ENCODE assay signal across 9 mouse cellular contexts in genomic region chr19:20361917-20362577, GRCm38 (mm10). TPM values are rescaled to one million over a fixed set of nuclear protein-coding genes. Genes with fewer than 3 reads are reported as not detected.
A peak's percentile ranks its signal among the peaks of the same experiment; 100 is the strongest.
DNase-seq lines count a peak whose midpoint lies in the region; ATAC-seq and TF ChIP-seq lines count a peak whose summit lies in the region.
"Had no signal": no experiment of that assay in that cellular context is flagged by ENCODE, and none has a peak within 500 bp of the region (broad histone marks: within the 10 kb centered on the region; RNA-seq: fewer than 3 reads in every experiment).

No protein-coding gene starts in this region.

- no peaks in the 10 kb centered on the region for H3K36me3 ChIP-seq in kidney, adult 2 months (ENCODE audit: control insufficient read depth, insufficient read depth, low read length)
- H3K36me3 ChIP-seq in MEL (ENCODE audit: control insufficient read depth in 1 of 2, insufficient read depth in 2 of 2, low read length in 2 of 2), result no peaks in the 10 kb centered on the region
- H3K36me3 ChIP-seq in forebrain, embryonic 16.5 days (ENCODE audit: control insufficient read depth, insufficient read depth), result no peaks in the 10 kb centered on the region
- H3K36me3 ChIP-seq in midbrain, embryonic 12.5 days, result no peaks in the 10 kb centered on the region
- H3K36me3 ChIP-seq: limb, embryonic 15.5 days had no signal

- H3K4me3 ChIP-seq in kidney, adult 2 months (ENCODE audit: insufficient read depth, low read depth, low read length), result no peak overlapping the region
- no peak overlapping the region for H3K4me3 ChIP-seq in MEL (ENCODE audit: control insufficient read depth in 1 of 2, insufficient read depth in 1 of 2, low read depth in 2 of 2, low read length in 2 of 2)
- H3K4me3 ChIP-seq in forebrain, embryonic 16.5 days (replicated peaks; ENCODE audit: low read length), result no peak overlapping the region
- no peak overlapping the region for H3K4me3 ChIP-seq in midbrain, embryonic 12.5 days
- H3K4me3 ChIP-seq: limb, embryonic 15.5 days had no signal

- H3K9ac ChIP-seq in MEL (ENCODE audit: control insufficient read depth, low read depth, low read length, poor library complexity, severe bottlenecking), result no peak overlapping the region
- no peak overlapping the region for H3K9ac ChIP-seq in forebrain, embryonic 16.5 days (replicated peaks; ENCODE audit: low read depth, low read length)
- no peak overlapping the region for H3K9ac ChIP-seq in midbrain, embryonic 12.5 days (replicated peaks)
- H3K9ac ChIP-seq: limb, embryonic 15.5 days had no signal

- H3K4me1 ChIP-seq in kidney, adult 2 months (ENCODE audit: control insufficient read depth, insufficient read depth, low read length), result no peaks in the 10 kb centered on the region
- no peaks in the 10 kb centered on the region for H3K4me1 ChIP-seq in MEL (ENCODE audit: control insufficient read depth in 1 of 2, insufficient read depth in 2 of 2, low read length in 2 of 2)
- no peaks in the 10 kb centered on the region for H3K4me1 ChIP-seq in forebrain, embryonic 16.5 days (replicated peaks; ENCODE audit: control insufficient read depth, insufficient read depth, low read length)
- no peaks in the 10 kb centered on the region for H3K4me1 ChIP-seq in midbrain, embryonic 12.5 days
- H3K4me1 ChIP-seq: limb, embryonic 15.5 days had no signal

- H3K9me3 ChIP-seq in MEL (replicated peaks; ENCODE audit: insufficient read depth, low read length), result no peaks in the 10 kb centered on the region
- H3K9me3 ChIP-seq in forebrain, embryonic 16.5 days (ENCODE audit: control insufficient read depth, low read length), result no peaks in the 10 kb centered on the region
- H3K9me3 ChIP-seq in midbrain, embryonic 12.5 days, result no peaks in the 10 kb centered on the region
- H3K9me3 ChIP-seq: limb, embryonic 15.5 days had no signal

- no peak overlapping the region for H3K4me2 ChIP-seq in forebrain, embryonic 16.5 days (ENCODE audit: low read length)
- no peak overlapping the region for H3K4me2 ChIP-seq in midbrain, embryonic 12.5 days (replicated peaks)
- H3K4me2 ChIP-seq: limb, embryonic 15.5 days had no signal

- WGBS in kidney, adult 2 months, result 49% methylated on average over 2 of the region's 2 CpGs
- 46% methylated on average over 2 of the region's 2 CpGs for WGBS in forebrain, embryonic 16.5 days
- WGBS in midbrain, embryonic 12.5 days, result 55% methylated on average over 2 of the region's 2 CpGs

- peak; percentile 93 for ATAC-seq in forebrain, embryonic 16.5 days
- ATAC-seq in midbrain, embryonic 12.5 days (ENCODE audit: low FRiP score, low read depth), result peak; percentile 88

- peak; percentile 26 for DNase-seq in kidney, adult 2 months
- DNase-seq in kidney, adult 18-20 months, result no peak
- peak; percentile 62 for DNase-seq in MEL (ENCODE audit: low read depth, low spot score)
- DNase-seq in layer of hippocampus, adult 8-10 months (ENCODE audit: low spot score in 2 of 2), result no peak
- DNase-seq in right cerebral cortex, postnatal 25 days, result no peak
- no peak for DNase-seq in heart, postnatal 25 days (ENCODE audit: low spot score)

- peak; percentile 94 for TF ChIP-seq RAD21 in MEL (IDR thresholded peaks at IDR 0.05; ENCODE audit: low read depth, low read length)

- intact Hi-C loops in heart, postnatal 25 days (cut with DNase I), result loop anchor here (1.0 to 10.0 kb wide), 2 partner anchors 72 to 403 kb away; no protein-coding TSS in a partner anchor

- no peak for TF ChIP-seq POLR2A in kidney, adult 2 months (IDR thresholded peaks at IDR 0.05; ENCODE audit: low read depth, low read length)
- TF ChIP-seq POLR2A in MEL (IDR thresholded peaks at IDR 0.05; ENCODE audit: control insufficient read depth in 1 of 2, insufficient read depth in 1 of 2, low read depth in 1 of 2, low read length in 2 of 2, poor library complexity in 1 of 2), result no peak

- no peaks in the 10 kb centered on the region for H3K27me3 ChIP-seq in kidney, adult 2 months (replicated peaks; ENCODE audit: control insufficient read depth, insufficient read depth, low read length)
- no peaks in the 10 kb centered on the region; a peak in 1 of 4 replicates for H3K27me3 ChIP-seq in MEL (ENCODE audit: control insufficient read depth in 1 of 2, insufficient read depth in 2 of 2, low read length in 2 of 2)
- H3K27me3 ChIP-seq in forebrain, embryonic 16.5 days (replicated peaks; ENCODE audit: control insufficient read depth, insufficient read depth, low read length), result no peaks in the 10 kb centered on the region
- no peaks in the 10 kb centered on the region for H3K27me3 ChIP-seq in midbrain, embryonic 12.5 days
- H3K27me3 ChIP-seq: limb, embryonic 15.5 days had no signal

- no peak for TF ChIP-seq EP300 in MEL (IDR thresholded peaks at IDR 0.05; ENCODE audit: low read depth in 1 of 2, low read length in 2 of 2)

- no peak for TF ChIP-seq CTCF in kidney, adult 2 months (conservative IDR thresholded peaks at IDR 0.05; ENCODE audit: insufficient read depth, insufficient read length, low read depth, low read length)
- TF ChIP-seq CTCF in MEL (IDR thresholded peaks at IDR 0.05 in 2 of 3, conservative IDR thresholded peaks at IDR 0.05 in 1 of 3; ENCODE audit: control insufficient read depth in 1 of 3, insufficient read depth in 1 of 3, low read depth in 2 of 3, low read length in 3 of 3, poor library complexity in 1 of 3, severe bottlenecking in 1 of 3), result peak in 2 of 3 experiments; percentile 33 to 80; a peak in 4 of 6 replicates

- H3K79me2 ChIP-seq in MEL (ENCODE audit: control insufficient read depth, insufficient read depth, low read length, poor library complexity), result no peaks in the 10 kb centered on the region

- H3K27ac ChIP-seq in kidney, adult 2 months (ENCODE audit: insufficient read depth, low read depth, low read length), result no peak overlapping the region
- no peak overlapping the region for H3K27ac ChIP-seq in MEL (ENCODE audit: control insufficient read depth, low read depth, low read length)
- H3K27ac ChIP-seq in forebrain, embryonic 16.5 days (ENCODE audit: low read length), result no peak overlapping the region
- H3K27ac ChIP-seq in midbrain, embryonic 12.5 days (replicated peaks), result no peak overlapping the region
- H3K27ac ChIP-seq: limb, embryonic 15.5 days had no signal

TF ChIP-seq in MEL, 35 proteins besides CTCF, POLR2A, EP300 and RAD21:
- peak; percentile 80 for TF ChIP-seq SMC3 (IDR thresholded peaks at IDR 0.05; ENCODE audit: low read depth, low read length)
- no peak for TF ChIP-seq MXI1 (IDR thresholded peaks at IDR 0.05; ENCODE audit: low read depth, low read length)
- peak; percentile 77 for TF ChIP-seq ZC3H11A (IDR thresholded peaks at IDR 0.05; ENCODE audit: low read depth, low read length)

RNA-seq across cellular contexts. Expression of gene Anxa1, which starts 28.7 kb away (rescaled TPM):
- 5.2 and 7.5 TPM in 2 replicates for polyA plus RNA-seq in kidney, adult 2 months (2012; rRNA removed)
- not detected in 2 replicates for total RNA-seq in MEL (2012; rRNA removed)
- polyA plus RNA-seq in MEL (2012; ENCODE audit: insufficient read depth in 1 of 2, insufficient read length in 2 of 2, low read depth in 1 of 2, low replicate concordance in 2 of 2, missing spikeins in 1 of 2), result not detected
- 5.8 and 9.2 TPM in 2 replicates for polyA plus RNA-seq in forebrain, embryonic 16.5 days (2015; fragmentation: Nextera tagmentation; extraction: Ambion mirVana)
- polyA plus RNA-seq in midbrain, embryonic 12.5 days (2016; fragmentation: Nextera tagmentation; extraction: Ambion mirVana), result 5.2 and 7.8 TPM in 2 replicates
- total RNA-seq in layer of hippocampus, adult 8-10 months (2022), result 1 to 10 TPM; 1.3 to 3.2 (median 2.3) TPM
- total RNA-seq in heart, postnatal 25 days (2021), result 10 to 100 TPM; 21.4 to 25.4 TPM

Comparison
In these comparisons a context has a peak if more than half of its experiments do, and no peak if none do; other contexts are left out.
1. DNase-seq: peak in kidney, adult 2 months (single experiment) and MEL (single experiment); none in kidney, adult 18-20 months (single experiment), layer of hippocampus, adult 8-10 months (0 of 2), right cerebral cortex, postnatal 25 days (single experiment) and heart, postnatal 25 days (single experiment).